Mouse (Mus musculus) ES-E14 (cell line): ENCODE results near the gene Gm21985. TPM values are rescaled to one million over a fixed set of nuclear protein-coding genes. Genes with fewer than 3 reads are reported as not detected.

Experiments
- DNase-seq: peaks from one replicate; pipeline ENCODE4 v3.0.0-alpha.2; 2013; ENCODE audit warnings: low read depth, low spot score
- H3K27ac ChIP-seq: 2 replicates; pipeline ENCODE4 v1.5.1; 2012; ENCODE audit warnings: low read depth, mild to moderate bottlenecking, low read length, moderate library complexity, mixed read lengths; ENCODE audit not compliant: poor library complexity, insufficient read depth, severe bottlenecking
- H3K36me3 ChIP-seq: 2 replicates; pipeline ENCODE4 v1.6.1; 2012; ENCODE audit warnings: mild to moderate bottlenecking, low read length, moderate library complexity, mixed read lengths; ENCODE audit not compliant: control insufficient read depth, poor library complexity, insufficient read depth, severe bottlenecking
- H3K4me1 ChIP-seq, 2 experiments: fragments of 150-350 bp in 1 of 2; sonication (generic) in 1 of 2; 2 replicates each; pipeline ENCODE4 v1.6.1; 2012; ENCODE audit warnings: low read length in 2 of 2, mild to moderate bottlenecking in 1 of 2, mixed read lengths in 1 of 2; ENCODE audit not compliant: control insufficient read depth in 2 of 2, insufficient read depth in 2 of 2, poor library complexity in 1 of 2
- H3K4me3 ChIP-seq, 2 experiments: fragments of 150-350 bp in 1 of 2; sonication (generic) in 1 of 2; 2 replicates each; pipeline ENCODE4 v1.5.1; 2012; ENCODE audit warnings: low read length in 2 of 2, low read depth in 1 of 2, mild to moderate bottlenecking in 1 of 2, mixed read lengths in 1 of 2; ENCODE audit not compliant: insufficient read depth in 1 of 2, poor library complexity in 1 of 2, severe bottlenecking in 1 of 2
- H3K9ac ChIP-seq: 2 replicates; pipeline ENCODE4 v1.6.1; 2012; ENCODE audit warnings: low read depth, mild to moderate bottlenecking, low read length, mixed read lengths; ENCODE audit not compliant: poor library complexity, insufficient read depth, severe bottlenecking
- H3K9me3 ChIP-seq: fragments of 150-350 bp; sonication (generic); 2 replicates; pipeline ENCODE4 v1.6.1; 2012; ENCODE audit warnings: low read depth, mild to moderate bottlenecking, low read length; ENCODE audit not compliant: control insufficient read depth, insufficient read depth
- CHD2 ChIP-seq: IDR thresholded peaks from 2 replicates; pipeline ENCODE4 v1.6.1; 2014; ENCODE audit warnings: mild to moderate bottlenecking, low read depth, low read length, inconsistent platforms
- HCFC1 ChIP-seq: IDR thresholded peaks from 2 replicates; pipeline ENCODE4 v1.6.1; 2012; ENCODE audit warnings: low read length, inconsistent platforms, borderline replicate concordance; ENCODE audit not compliant: insufficient read depth
- MAFK ChIP-seq: IDR thresholded peaks from 2 replicates; pipeline ENCODE4 v1.6.1; 2014; ENCODE audit warnings: mild to moderate bottlenecking, low read depth, low read length, inconsistent platforms; ENCODE audit not compliant: insufficient read depth
- ZC3H11A ChIP-seq: IDR thresholded peaks from 2 replicates; pipeline ENCODE4 v1.6.1; 2012; ENCODE audit warnings: low read depth, mild to moderate bottlenecking, inconsistent platforms, low read length, borderline replicate concordance
- ZNF384 ChIP-seq: IDR thresholded peaks from 2 replicates; pipeline ENCODE4 v1.6.1; 2012; ENCODE audit warnings: low read depth, low read length, inconsistent platforms
- in situ Hi-C, 2 experiments: fragments of 600-800 bp; cut with MboI; formaldehyde crosslinking; loops; one replicate each; pipeline ENCODE4 v1.15.1; 2025; ENCODE audit warnings: low sequenced_read_pairs in 2 of 2, inconsistent platforms in 1 of 2; ENCODE audit not compliant: unreplicated experiment in 2 of 2
- total RNA-seq: library from RNA; depleted of rRNA; stranded (reverse); fragments of 300-350 nt; gene quantifications from 2 replicates; pipeline ENCODE4 v1.2.3, GENCODE M21; 2012

Gene Gm21985
- total RNA-seq, 1 experiment: 0.98 TPM

DNA sequence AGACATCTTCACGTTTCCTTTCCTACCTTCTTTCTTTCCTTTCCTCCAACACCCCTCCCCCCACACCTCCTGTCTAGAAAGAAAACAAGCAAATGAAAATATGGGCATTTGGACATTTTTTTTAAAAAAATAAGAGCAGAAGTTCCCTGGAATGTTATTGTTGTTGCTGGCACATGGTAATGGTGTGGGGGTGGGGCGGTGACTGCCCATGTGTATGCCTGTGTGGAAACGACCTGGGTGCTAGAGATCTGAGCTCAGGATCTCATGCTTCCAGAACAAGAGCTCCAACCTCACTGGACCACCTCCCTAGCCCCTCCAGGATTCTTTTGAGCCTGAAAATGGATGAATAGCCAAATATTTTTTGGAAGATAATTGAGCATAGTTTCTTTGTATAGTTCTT, 75.0 kb downstream of the Gm21985 start:
- H3K27ac ChIP-seq: no peak overlapping the region
- peaks cover 3% of the 10 kb centered on the region; the same call in 1 of the 2 replicates for H3K36me3 ChIP-seq
- in situ Hi-C loops: no loop called here
- TF ChIP-seq CHD2 (no peak), HCFC1 (no peak), ZNF384 (no peak), MAFK (no peak), ZC3H11A (no peak)
- DNase-seq: no peak
- no peak overlapping the region for H3K9ac ChIP-seq
- no peaks in the 10 kb centered on the region for H3K4me1 ChIP-seq
- no peak overlapping the region for H3K4me3 ChIP-seq
- H3K9me3 ChIP-seq: no peaks in the 10 kb centered on the region

DNA sequence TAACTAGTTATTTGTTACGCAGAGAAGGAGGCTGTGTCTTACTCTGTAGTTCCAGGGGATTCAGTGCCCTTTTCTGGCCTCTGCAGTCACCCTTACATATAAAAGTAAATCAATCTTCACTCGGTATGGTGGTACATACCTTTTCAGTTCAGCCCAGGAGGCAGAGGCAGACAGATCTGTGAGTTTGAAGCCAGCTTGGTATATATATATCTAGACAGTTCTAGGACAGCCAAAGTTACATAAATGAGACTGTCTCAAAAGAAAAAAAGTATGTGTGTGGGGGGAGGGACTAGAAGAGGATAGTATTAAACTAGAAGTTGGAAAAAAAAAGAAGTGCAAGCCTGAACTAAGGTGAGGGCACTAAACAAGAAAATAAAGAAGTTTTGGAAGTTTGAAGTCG, 82.1 kb downstream of the Gm21985 start:
- H3K4me1 ChIP-seq: no peaks in the 10 kb centered on the region
- in situ Hi-C loops: no loop called here
- TF ChIP-seq ZC3H11A (no peak), CHD2 (no peak), MAFK (no peak), HCFC1 (no peak), ZNF384 (no peak)

DNA sequence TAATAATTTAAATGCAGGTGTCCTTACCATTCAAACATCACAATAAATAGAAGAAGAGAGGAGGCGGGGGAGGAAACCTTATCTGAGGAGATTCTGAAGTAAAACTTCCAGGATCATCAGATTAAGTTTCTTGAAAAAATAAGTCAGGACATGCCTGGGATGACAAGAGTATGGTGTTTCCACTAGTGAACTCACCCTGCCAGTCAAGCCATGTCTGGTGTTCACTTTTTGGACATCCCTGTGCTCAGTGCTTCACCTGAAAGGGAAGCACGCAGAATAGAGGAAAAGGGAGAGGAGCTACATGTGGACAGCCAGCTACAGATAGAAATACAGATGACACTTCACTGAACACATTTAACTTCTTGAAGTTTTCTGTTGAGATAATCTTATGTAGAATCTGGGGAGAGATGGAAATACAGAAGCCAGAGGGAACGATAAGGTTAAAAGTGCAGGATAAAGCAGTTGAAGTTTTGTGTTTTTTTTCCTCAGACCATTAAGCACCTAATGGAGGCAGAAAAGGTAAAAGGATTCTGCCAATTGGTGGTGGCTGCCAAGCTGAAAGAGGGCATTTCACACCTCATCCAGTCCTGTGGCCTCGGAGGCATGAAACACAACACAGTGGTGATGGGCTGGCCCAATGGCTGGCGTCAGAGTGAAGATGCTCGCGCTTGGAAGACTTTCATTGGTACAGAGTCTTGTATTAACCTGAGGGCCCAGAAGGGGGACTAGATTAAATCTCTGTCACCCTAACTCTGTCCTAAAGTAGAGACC, 87.8 kb downstream of the Gm21985 start:
- no peaks in the 10 kb centered on the region for H3K4me1 ChIP-seq
- TF ChIP-seq MAFK (no peak), ZNF384 (no peak), HCFC1 (no peak), ZC3H11A (no peak)
- in situ Hi-C loops: no loop called here
- no peaks in the 10 kb centered on the region for H3K9me3 ChIP-seq
- no peak overlapping the region for H3K4me3 ChIP-seq
- peaks cover 3% of the 10 kb centered on the region for H3K36me3 ChIP-seq
- DNase-seq: no peak
- no peak overlapping the region for H3K27ac ChIP-seq
- H3K9ac ChIP-seq: no peak overlapping the region

More for the DNA sequence above, 82.1 kb downstream of the Gm21985 start:
- Histone ChIP-seq H3K9me3 (no peaks in the 10 kb centered on the region), H3K9ac (no peak overlapping the region), H3K36me3 (no peaks in the 10 kb centered on the region), H3K27ac (no peak overlapping the region), H3K4me3 (no peak overlapping the region)
- DNase-seq: no peak

DNA sequence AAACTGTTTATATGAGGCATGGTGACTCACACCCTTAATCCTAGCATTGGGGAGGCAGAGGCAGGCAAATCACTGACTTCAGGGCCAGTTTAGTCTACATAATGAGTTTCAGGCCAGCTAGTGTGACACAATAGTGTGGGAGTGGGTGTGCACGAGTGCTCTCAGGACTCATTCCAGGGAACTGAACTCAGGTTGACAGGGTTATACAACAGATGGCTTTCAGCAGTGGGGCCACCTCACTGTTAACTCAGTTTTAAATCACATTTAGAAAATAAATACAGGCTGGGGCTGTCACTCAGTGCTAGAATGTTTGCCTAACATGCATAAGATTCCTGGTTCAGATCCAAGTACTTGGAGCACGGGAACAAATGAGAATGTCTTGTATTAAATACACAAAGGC, 93.5 kb downstream of the Gm21985 start:
- Histone ChIP-seq H3K4me3 (no peak overlapping the region), H3K27ac (no peak overlapping the region), H3K9me3 (no peaks in the 10 kb centered on the region), H3K36me3 (peaks cover 20% of the 10 kb centered on the region), H3K4me1 (no peaks in the 10 kb centered on the region), H3K9ac (no peak overlapping the region)
- TF ChIP-seq ZC3H11A (no peak), MAFK (no peak), ZNF384 (no peak), CHD2 (no peak), HCFC1 (no peak)
- in situ Hi-C loops: no loop called here
- DNase-seq: no peak
